In the genomic region with DNA sequence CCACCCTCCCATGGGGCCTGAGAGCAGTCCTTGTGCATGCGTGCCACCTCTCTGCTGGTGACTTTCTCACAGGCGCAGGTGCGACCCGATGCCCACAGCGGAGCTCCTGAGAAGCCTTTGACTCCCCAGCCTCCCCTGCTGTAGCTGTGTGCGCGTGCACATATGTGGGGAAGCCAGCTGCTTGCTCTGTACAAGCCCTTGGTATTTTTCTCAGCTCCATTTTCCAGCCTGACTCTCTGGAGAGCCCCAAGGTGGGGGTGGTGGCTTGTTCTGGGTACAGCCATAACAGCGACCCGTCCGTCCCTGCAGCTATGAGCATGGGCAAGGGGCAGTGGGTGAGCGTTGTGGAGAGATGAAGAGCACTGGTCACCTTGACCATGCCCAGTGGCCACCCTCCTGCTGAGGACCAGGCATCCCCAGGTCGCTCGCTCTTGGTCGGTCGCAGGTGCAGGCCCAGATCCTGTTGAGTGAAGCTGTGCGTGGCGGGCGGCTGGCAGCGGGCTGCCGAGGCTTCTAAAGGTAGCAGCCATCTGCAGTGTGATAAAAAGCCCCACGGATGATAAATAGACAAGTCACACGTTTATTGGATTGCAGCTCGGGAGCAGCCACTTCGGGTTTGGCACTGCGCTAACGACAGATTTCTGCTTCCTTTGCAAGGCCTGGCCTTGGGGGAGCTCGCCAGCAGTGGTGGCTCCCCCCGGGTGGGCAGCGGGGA, we compare ENCODE assay signal across 12 mouse cellular contexts.
DNase-seq lines count a peak whose midpoint lies in the region; ATAC-seq and TF ChIP-seq lines count a peak whose summit lies in the region.
"Had no signal": no experiment of that assay in that cellular context is flagged by ENCODE, and none has a peak within 500 bp of the region (broad histone marks: within the 10 kb centered on the region; RNA-seq: fewer than 3 reads in every experiment).

No protein-coding gene starts in this region.

- peak overlapping the region; percentile 17; the same call in 1 of the 2 replicates for H3K4me2 ChIP-seq in forebrain, embryonic 13.5 days
- H3K4me2 ChIP-seq: embryonic facial prominence, embryonic 12.5 days had no signal

- no peak for TF ChIP-seq CTCF in E14TG2a.4 (conservative IDR thresholded peaks at IDR 0.05; ENCODE audit: low read length)
- no peak for TF ChIP-seq CTCF in left cerebral cortex, adult 2 months (IDR thresholded peaks at IDR 0.05)

- H3K9me3 ChIP-seq in E14TG2a.4 (ENCODE audit: low read length): no peaks in the 10 kb centered on the region
- no peaks in the 10 kb centered on the region for H3K9me3 ChIP-seq in forebrain, embryonic 13.5 days (replicated peaks)
- H3K9me3 ChIP-seq: embryonic facial prominence, embryonic 12.5 days had no signal

- H3K27ac ChIP-seq in forebrain, embryonic 13.5 days: peak overlapping the region; percentile 68
- peak overlapping the region; percentile 74 for H3K27ac ChIP-seq in left cerebral cortex, adult 2 months
- H3K27ac ChIP-seq: embryonic facial prominence, embryonic 12.5 days had no signal

- H3K9ac ChIP-seq in forebrain, embryonic 13.5 days: no peak overlapping the region
- H3K9ac ChIP-seq: embryonic facial prominence, embryonic 12.5 days had no signal

- no peaks in the 10 kb centered on the region for H3K36me3 ChIP-seq in E14TG2a.4 (ENCODE audit: insufficient read depth, low read length)
- H3K36me3 ChIP-seq in forebrain, embryonic 13.5 days (ENCODE audit: poor library complexity, severe bottlenecking): no peaks in the 10 kb centered on the region
- H3K36me3 ChIP-seq: embryonic facial prominence, embryonic 12.5 days had no signal

- 61% methylated on average over 29 of the region's 29 CpGs for WGBS in forebrain, embryonic 13.5 days

- ATAC-seq in forebrain, embryonic 13.5 days: no peak
- ATAC-seq in inflammation-experienced regulatory T-cells, adult 6 months: no peak
- ATAC-seq in monocyte, adult 5-6 weeks (replicated peaks; ENCODE audit: insufficient number of reproducible peaks, low FRiP score, low TSS enrichment, poor library complexity, severe bottlenecking): no peak

- peak in 1 of 2 experiments; percentile 53 for DNase-seq in left cerebral cortex, adult 2 months (ENCODE audit: extremely low spot score in 1 of 2, low spot score in 2 of 2)
- DNase-seq in right cerebral cortex, adult 18-20 months: peak; percentile 67
- DNase-seq in kidney, postnatal 36 days: no peak
- no peak for DNase-seq in ovary, postnatal 14 days (ENCODE audit: low spot score)
- DNase-seq: adrenal gland, postnatal 25 days; kidney, postnatal 14 days; lung, adult 2 months had no signal

- H3K27me3 ChIP-seq in E14TG2a.4 (ENCODE audit: insufficient read depth, low read length): peaks cover 43% of the 10 kb centered on the region
- no peaks in the 10 kb centered on the region for H3K27me3 ChIP-seq in forebrain, embryonic 13.5 days
- H3K27me3 ChIP-seq: embryonic facial prominence, embryonic 12.5 days had no signal

- peaks cover 77% of the 10 kb centered on the region for H3K4me1 ChIP-seq in E14TG2a.4 (replicated peaks; ENCODE audit: low read depth, low read length)
- peaks cover 100% of the 10 kb centered on the region for H3K4me1 ChIP-seq in forebrain, embryonic 13.5 days

- intact Hi-C loops in left cerebral cortex, adult 2 months (cut with DNase I): loop anchor here (1.0 kb wide), 1 partner anchor 30 kb away; no protein-coding TSS in a partner anchor

- 0 out of 2 replicates have a peak overlapping the region, but pooled peaks have one; percentile 0 for H3K4me3 ChIP-seq in E14TG2a.4 (replicated peaks; ENCODE audit: low read length)
- no peak overlapping the region for H3K4me3 ChIP-seq in forebrain, embryonic 13.5 days
- no peak overlapping the region for H3K4me3 ChIP-seq in left cerebral cortex, adult 2 months
- H3K4me3 ChIP-seq: embryonic facial prominence, embryonic 12.5 days had no signal
